Mouse (Mus musculus): Measurements from ENCODE around the gene Reg2.
"Not testable (repeated sequence)": the region's sequence is repeated elsewhere in the genome, so short reads cannot be mapped to it uniquely, and the experiment has no call there.

Gene Reg2

DNA sequence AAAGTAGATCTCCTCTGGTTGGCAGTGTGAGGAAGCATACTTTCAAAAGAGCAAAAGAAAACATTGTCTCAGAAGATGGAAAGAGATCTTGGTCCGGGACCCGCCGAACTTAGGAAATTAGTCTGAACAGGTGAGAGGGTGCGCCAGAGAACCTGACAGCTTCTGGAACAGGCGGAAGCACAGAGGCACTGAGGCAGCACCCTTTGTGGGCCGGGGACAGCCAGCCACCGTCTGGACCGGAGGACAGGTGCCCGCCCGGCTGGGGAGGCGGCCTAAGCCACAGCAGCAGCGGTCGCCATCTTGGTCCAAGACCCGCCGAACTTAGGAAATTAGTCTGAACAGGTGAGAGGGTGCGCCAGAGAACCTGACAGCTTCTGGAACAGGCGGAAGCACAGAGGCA, at the start of gene Reg2:
Gene Reg2 (plus strand): TSS at position 301 of the 400 bp plus-strand sequence.
- DNase-seq (ENCODE audit: low spot score) = not testable (repeated sequence)

- no peak for DNase-seq (ENCODE audit: low spot score)
These were observed 33.4 kb upstream of the Reg2 start for GRCm38 (mm10) chr6:78361971-78362563.

- no peak for DNase-seq (ENCODE audit: low spot score)
These were observed 25.1 kb upstream of the Reg2 start, which contains the start of gene Reg3b for GRCm38 (mm10) chr6:78370357-78370756. TSS of gene Reg3b (plus strand) at chr6:78370657.

- no peak for DNase-seq (ENCODE audit: low spot score)
These were observed 16.7 kb upstream of the Reg2 start, which contains the start of gene Reg3d for GRCm38 (mm10) chr6:78378765-78379164. TSS of gene Reg3d (minus strand) at chr6:78378865.

DNA sequence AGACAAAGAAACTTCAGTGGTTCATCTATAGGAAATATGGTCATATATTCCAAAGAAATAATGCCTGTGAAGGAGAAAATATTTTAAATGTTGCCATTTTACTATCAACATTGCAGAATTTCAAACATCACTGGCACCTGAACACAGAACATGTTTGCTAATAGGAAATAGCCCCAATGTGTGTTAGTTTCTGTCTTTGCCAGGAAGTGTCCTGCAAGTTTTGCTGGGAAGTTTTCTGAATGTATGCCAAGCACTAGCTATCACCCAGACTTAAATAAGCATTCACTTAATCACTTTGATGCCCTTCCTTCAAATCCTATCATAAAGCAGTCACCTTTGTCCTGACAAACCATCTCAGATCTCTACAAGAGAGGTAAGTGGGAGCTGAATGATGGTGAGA, 15.0 kb upstream of the Reg2 start, which contains the start of gene Reg3a:
Gene Reg3a (plus strand): TSS at position 301 of the 400 bp plus-strand sequence.
- DNase-seq (ENCODE audit: low spot score) = no peak

DNA sequence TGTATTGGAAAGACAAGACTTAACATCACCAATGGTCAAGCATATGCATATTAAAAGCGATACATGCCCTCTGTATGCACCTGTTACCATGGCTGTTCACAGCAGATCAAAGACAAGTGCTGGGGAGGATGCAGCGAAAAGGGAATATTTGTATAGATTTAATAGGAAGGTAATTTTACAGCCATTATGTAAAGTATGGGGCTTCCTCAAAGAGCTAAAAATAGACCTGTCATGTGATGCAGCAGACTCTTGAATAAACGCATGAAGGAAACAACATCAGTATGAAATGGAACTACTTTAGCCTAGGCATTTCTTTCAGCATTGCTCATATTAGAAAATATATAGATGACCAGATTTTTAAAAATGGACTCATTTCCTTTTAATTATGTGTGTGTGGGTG, 9.8 kb upstream of the Reg2 start:
- no peak for DNase-seq (ENCODE audit: low spot score)

GRCm38 (mm10) chr6:78422411-78422810, 27.0 kb downstream of the Reg2 start, which contains the start of gene Reg1:
TSS of gene Reg1 (plus strand) at chr6:78422711.
- DNase-seq (ENCODE audit: low spot score) = not testable (repeated sequence)

DNA sequence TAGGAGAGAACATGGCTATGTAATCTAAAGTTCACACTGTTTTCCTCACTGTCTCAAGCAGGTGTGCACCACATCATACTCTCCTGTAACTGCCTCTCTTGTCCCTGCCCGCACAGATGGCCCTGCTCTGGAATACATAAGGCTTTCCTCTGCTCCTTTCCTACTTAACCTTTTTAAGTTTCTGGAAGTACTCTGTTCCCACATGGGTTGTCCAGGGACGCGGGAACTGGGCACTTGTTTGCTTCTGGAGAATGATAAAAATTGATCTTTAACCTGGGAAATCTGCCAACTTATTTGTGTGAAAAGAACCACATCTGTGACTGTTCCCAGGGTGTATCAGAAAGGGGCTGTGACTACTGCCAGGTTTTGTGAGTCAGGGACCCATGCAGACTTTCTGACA, 30.1 kb downstream of the Reg2 start:
- DNase-seq (ENCODE audit: low spot score) = no peak

DNA sequence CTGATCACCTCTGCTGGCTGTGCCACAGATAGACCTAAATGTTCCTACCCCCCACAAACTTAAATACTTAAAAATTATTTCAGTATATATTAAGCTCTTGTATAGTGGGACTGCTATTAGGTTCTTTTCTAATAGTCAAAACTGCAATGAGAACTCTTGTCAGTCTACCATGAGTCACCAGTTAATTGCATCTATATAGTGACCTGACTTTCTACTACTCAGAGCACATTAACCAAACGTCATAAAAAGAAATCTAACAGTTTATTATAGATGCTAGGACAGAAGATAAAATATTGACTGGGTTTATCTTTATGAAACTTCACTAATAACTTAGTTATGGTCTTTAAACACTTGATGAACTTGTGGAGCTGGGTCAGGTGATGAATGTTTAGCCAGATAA, 51.8 kb downstream of the Reg2 start:
- DNase-seq (ENCODE audit: low spot score) = no peak

DNA sequence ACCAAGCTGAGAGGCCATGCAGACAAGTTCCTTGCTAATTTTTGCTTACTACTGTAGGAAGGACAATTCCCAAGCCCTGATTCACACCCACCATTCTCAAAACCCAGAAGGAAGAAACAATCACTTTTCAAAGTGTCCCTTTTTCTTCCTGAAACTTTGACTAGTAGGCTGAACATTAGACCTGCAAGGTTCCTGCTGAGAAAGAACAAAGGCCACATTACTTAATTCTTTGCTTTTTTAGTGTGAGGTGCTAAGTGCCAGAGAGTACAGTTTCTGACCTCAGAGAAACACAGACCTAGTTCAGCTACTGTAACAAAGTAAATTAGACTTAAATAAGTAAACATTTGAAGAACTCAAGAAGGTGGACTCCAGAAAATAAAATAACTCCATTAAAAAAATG, 53.0 kb downstream of the Reg2 start:
- DNase-seq (ENCODE audit: low spot score) = no peak

DNA sequence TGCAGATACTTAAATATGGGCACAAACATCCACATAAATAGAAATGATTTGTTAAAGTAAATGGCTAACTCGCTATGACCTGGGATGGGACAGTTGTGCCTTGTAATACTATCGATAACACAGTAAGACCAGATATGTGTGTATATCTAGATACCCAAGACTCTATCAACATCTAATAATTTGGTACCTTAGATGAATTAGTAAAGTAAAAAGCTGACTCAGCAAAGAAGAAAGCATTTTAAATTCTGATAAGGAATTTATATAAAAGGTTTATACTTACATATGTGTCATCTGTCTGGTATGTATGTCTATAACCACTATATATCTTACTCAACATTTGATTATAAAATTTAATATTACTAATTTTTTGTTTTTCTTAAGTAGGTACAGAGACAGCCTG, 57.4 kb downstream of the Reg2 start:
- no peak for DNase-seq (ENCODE audit: low spot score)

Data from urinary bladder, postnatal 25 days (tissue).